Mouse (Mus musculus) hematopoietic stem cell, adult 5-6 weeks (primary cell): ENCODE measurements around the gene Gm3633. TPM values are rescaled to one million over a fixed set of nuclear protein-coding genes. Genes with fewer than 3 reads are reported as not detected.
"Not testable (repeated sequence)": the region's sequence is repeated elsewhere in the genome, so short reads cannot be mapped to it uniquely, and the experiment has no call there.

Source experiments
- ATAC-seq, 2 experiments: fragments of 125-278 bp in 1 of 2; replicated peaks in 1 of 2; 2 replicates each; pipeline ENCODE4 v1.8.0; 2016 to 2017; ENCODE audit warnings: inconsistent platforms in 2 of 2, mild to moderate bottlenecking in 2 of 2, moderate number of reproducible peaks in 2 of 2, low read depth in 1 of 2, moderate TSS enrichment in 1 of 2; ENCODE audit not compliant: low FRiP score in 2 of 2, poor library complexity in 2 of 2, severe bottlenecking in 2 of 2, insufficient read depth in 1 of 2, low TSS enrichment in 1 of 2
- total RNA-seq: library from RNA; stranded (forward); fragments of 172-1452, 232-1000 nt; gene quantifications from 2 replicates; pipeline ENCODE4 v1.2.3, GENCODE M21; 2017

Gene Gm3633
- not detected in 2 replicates for total RNA-seq

GRCm38 (mm10) chr14:42641817-42642216, at the start of gene Gm3633:
TSS of gene Gm3633 (minus strand) at chr14:42641917.
- not testable (repeated sequence) for ATAC-seq

- not testable (repeated sequence) for ATAC-seq
These were observed 13.9 kb upstream of the Gm3633 start, which contains the start of gene Gm10378 for GRCm38 (mm10) chr14:42655638-42656037. TSS of gene Gm10378 (plus strand) at chr14:42655938.

GRCm38 (mm10) chr14:42599782-42600181, 41.9 kb downstream of the Gm3633 start, which contains the start of gene Gm17124:
TSS of gene Gm17124 (minus strand) at chr14:42599882.
- ATAC-seq: not testable (repeated sequence)

Other genes with a start within 250 kb of the Gm3633 start
- gene Gm8005, start 202.2 kb downstream of the Gm3633 start, total RNA-seq: not detected in 2 replicates
- not detected in 2 replicates for gene Gm8011, start 178.0 kb downstream of the Gm3633 start, total RNA-seq
- gene Gm8020, start 139.6 kb downstream of the Gm3633 start, total RNA-seq: not detected in 2 replicates
- not detected in 2 replicates for gene Gm8024, start 117.6 kb downstream of the Gm3633 start, total RNA-seq
- gene Gm17124, start 42.0 kb downstream of the Gm3633 start, total RNA-seq: not detected in 2 replicates
- not detected in 2 replicates for gene Gm10378, start 14.0 kb upstream of the Gm3633 start, total RNA-seq
- not detected in 2 replicates for gene Gm3015, start 126.9 kb upstream of the Gm3633 start, total RNA-seq
- not detected in 2 replicates for gene Gm10377, start 156.1 kb upstream of the Gm3633 start, total RNA-seq
- gene Gm21977, start 211.6 kb upstream of the Gm3633 start, total RNA-seq: not detected in 2 replicates